Mouse (Mus musculus): Measurements from ENCODE around the gene Hoxa3. TPM values are rescaled to one million over a fixed set of nuclear protein-coding genes. Genes with fewer than 3 reads are reported as not detected.

The Hoxa3 gene
- polyA plus RNA-seq, 1 experiment from 2014 or later = 0.86 TPM

DNA sequence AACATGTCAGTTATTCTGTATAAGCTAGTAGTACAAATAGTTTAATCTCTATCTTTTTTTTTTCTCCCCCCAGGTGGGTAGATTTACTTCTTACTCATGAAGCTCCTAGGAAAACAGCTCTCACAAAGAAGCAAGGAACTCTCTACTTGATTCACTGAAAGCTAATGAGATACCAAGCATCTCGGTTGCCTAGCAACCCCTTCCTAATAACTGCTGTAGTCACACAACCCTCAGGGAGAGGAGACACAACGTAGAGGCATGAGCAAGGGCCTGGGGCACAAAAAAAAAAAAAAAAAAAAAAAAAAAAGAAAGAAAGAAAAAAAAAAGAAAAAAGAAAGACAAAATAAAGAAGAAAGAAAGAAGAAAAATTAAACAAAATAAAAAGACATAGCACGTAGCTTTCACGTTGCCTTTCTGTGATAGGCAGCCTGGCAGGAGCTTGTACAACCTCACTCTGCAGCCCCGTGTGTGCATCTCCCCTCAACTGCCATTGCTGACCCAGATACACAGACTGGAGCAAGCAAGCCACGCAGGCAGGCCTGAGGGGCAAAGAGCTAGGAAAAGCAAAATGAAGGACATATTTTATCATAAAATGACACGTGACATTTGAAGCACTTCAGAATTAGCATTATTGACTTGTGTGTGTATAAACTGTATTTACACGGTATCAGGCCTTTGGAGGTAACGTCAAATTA, 75.1 kb downstream of the Hoxa3 start:
- Histone ChIP-seq H3K9ac (ENCODE audit: low read length) (no peak overlapping the region), H3K27me3 (ENCODE audit: control insufficient read depth, insufficient read depth, low read length) (peaks cover 22% of the 10 kb centered on the region), H3K4me2 (ENCODE audit: low read length) (no peak overlapping the region), H3K9me3 (ENCODE audit: control insufficient read depth, low read length) (no peaks in the 10 kb centered on the region), H3K36me3 (ENCODE audit: control insufficient read depth, insufficient read depth, low read length) (no peaks in the 10 kb centered on the region), H3K4me3 (ENCODE audit: control insufficient read depth in 1 of 2, insufficient read depth in 1 of 2, low read depth in 1 of 2, low read length in 2 of 2) (no peak overlapping the region), H3K4me1 (ENCODE audit: control insufficient read depth in 2 of 2, insufficient read depth in 2 of 2, low read length in 2 of 2) (no peaks in the 10 kb centered on the region), H3K27ac (replicated peaks in 1 of 2; ENCODE audit: control insufficient read depth in 1 of 2, insufficient read depth in 1 of 2, low read depth in 2 of 2, low read length in 2 of 2) (no peak overlapping the region)
- WGBS = 76% methylated on average over 9 of the region's 9 CpGs
- no peak for ATAC-seq (ENCODE audit: insufficient number of reproducible peaks, insufficient read depth, low FRiP score, low read depth)

DNA sequence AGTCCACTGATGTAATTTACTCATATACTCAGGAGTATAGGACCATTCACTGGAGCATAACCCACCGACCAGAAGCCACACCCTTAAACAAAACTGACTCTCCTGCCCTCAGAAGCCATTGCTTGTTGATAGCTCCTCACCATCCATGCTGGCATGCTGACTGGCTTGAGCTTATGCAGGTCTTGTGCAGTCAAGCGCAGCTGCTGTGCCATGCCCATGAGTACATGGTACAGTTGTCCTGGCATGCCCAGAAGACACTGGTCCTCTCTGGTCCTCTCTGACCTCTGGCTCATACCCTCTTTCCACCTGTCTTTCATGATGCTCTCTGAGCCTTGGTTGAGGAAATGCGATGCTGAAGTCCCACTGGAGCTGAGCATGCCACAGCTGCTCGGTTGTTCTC, 89.5 kb downstream of the Hoxa3 start:
- H3K9ac ChIP-seq (ENCODE audit: low read length) = no peak overlapping the region
- peaks cover 67% of the 10 kb centered on the region for H3K27me3 ChIP-seq (ENCODE audit: control insufficient read depth, insufficient read depth, low read length)
- H3K27ac ChIP-seq (replicated peaks in 1 of 2; ENCODE audit: control insufficient read depth in 1 of 2, insufficient read depth in 1 of 2, low read depth in 2 of 2, low read length in 2 of 2) = no peak overlapping the region
- no peak overlapping the region for H3K4me3 ChIP-seq (ENCODE audit: control insufficient read depth in 1 of 2, insufficient read depth in 1 of 2, low read depth in 1 of 2, low read length in 2 of 2)
- no peak overlapping the region for H3K4me2 ChIP-seq (ENCODE audit: low read length)
- no peaks in the 10 kb centered on the region for H3K36me3 ChIP-seq (ENCODE audit: control insufficient read depth, insufficient read depth, low read length)
- no peak for ATAC-seq (ENCODE audit: insufficient number of reproducible peaks, insufficient read depth, low FRiP score, low read depth)
- 78% methylated on average over 4 of the region's 4 CpGs for WGBS
- peaks cover 7% of the 10 kb centered on the region for H3K9me3 ChIP-seq (ENCODE audit: control insufficient read depth, low read length)
- H3K4me1 ChIP-seq (ENCODE audit: control insufficient read depth in 2 of 2, insufficient read depth in 2 of 2, low read length in 2 of 2) = no peaks in the 10 kb centered on the region

DNA sequence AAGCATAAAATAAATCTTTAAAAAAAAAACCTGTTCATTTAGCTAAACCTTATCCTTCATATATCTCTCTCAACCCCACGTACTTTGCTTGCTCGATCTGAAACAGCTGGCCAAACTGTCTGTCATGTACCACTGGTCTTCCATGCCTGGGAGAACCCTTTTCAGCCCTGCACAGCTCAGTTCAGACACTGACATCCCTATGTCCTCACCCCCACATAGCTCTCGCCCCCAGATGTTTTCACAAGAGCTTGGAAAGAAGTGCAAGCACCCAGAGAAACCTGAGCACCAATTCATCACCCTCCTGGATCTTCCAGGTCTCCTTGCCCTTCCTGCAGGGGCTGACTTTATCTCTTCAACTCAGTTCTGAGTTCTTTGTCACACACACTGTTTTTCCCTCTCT, 92.0 kb downstream of the Hoxa3 start:
- Histone ChIP-seq H3K9me3 (ENCODE audit: control insufficient read depth, low read length) (no peaks in the 10 kb centered on the region), H3K27ac (replicated peaks in 1 of 2; ENCODE audit: control insufficient read depth in 1 of 2, insufficient read depth in 1 of 2, low read depth in 2 of 2, low read length in 2 of 2) (no peak overlapping the region), H3K9ac (ENCODE audit: low read length) (no peak overlapping the region), H3K4me1 (ENCODE audit: control insufficient read depth in 2 of 2, insufficient read depth in 2 of 2, low read length in 2 of 2) (no peaks in the 10 kb centered on the region), H3K4me2 (ENCODE audit: low read length) (no peak overlapping the region), H3K27me3 (ENCODE audit: control insufficient read depth, insufficient read depth, low read length) (peaks cover 75% of the 10 kb centered on the region), H3K4me3 (ENCODE audit: control insufficient read depth in 1 of 2, insufficient read depth in 1 of 2, low read depth in 1 of 2, low read length in 2 of 2) (no peak overlapping the region), H3K36me3 (ENCODE audit: control insufficient read depth, insufficient read depth, low read length) (no peaks in the 10 kb centered on the region)
- 52% methylated on average over 3 of the region's 3 CpGs for WGBS
- ATAC-seq (ENCODE audit: insufficient number of reproducible peaks, insufficient read depth, low FRiP score, low read depth) = no peak

MicroRNAs encoded within 50 kb of the gene (microRNA counts, 519-probe panel; counts per million panel counts)
- microRNA mmu-miR-196b = 322 counts per million, percentile 70 among the panel's probes with 10 or more counts

Small RNA genes within 50 kb of the gene (microRNA-seq; reads per million reads assigned to microRNA genes)
- gene Mir196b = 134 reads per million, percentile 55 among the genes with 10 or more reads in this experiment

Other genes starting within 250 kb of the Hoxa3 start
- 15.2 and 16.0 TPM in 2 replicates for gene Skap2, start 200.8 kb downstream of the Hoxa3 start, polyA plus RNA-seq (2014; fragmentation: Nextera tagmentation; extraction: Ambion mirVana)
- gene Hoxa1, start 55.0 kb downstream of the Hoxa3 start, polyA plus RNA-seq (2014; fragmentation: Nextera tagmentation; extraction: Ambion mirVana) = 0.75 and 0.82 TPM in 2 replicates
- gene Hoxa2, start 48.5 kb downstream of the Hoxa3 start, polyA plus RNA-seq (2014; fragmentation: Nextera tagmentation; extraction: Ambion mirVana) = 0.51 and 0.66 TPM in 2 replicates
- not detected in 2 replicates for gene 5730596B20Rik, start 35.8 kb downstream of the Hoxa3 start, polyA plus RNA-seq (2014; fragmentation: Nextera tagmentation; extraction: Ambion mirVana)
- 0.32 and 0.36 TPM in 2 replicates for gene Hoxa4, start 21.6 kb downstream of the Hoxa3 start, polyA plus RNA-seq (2014; fragmentation: Nextera tagmentation; extraction: Ambion mirVana)
- 0.31 and 1.3 TPM in 2 replicates for gene Hoxa5, start 8.7 kb downstream of the Hoxa3 start, polyA plus RNA-seq (2014; fragmentation: Nextera tagmentation; extraction: Ambion mirVana)
- gene Hoxa6, start 4.6 kb downstream of the Hoxa3 start, polyA plus RNA-seq (2014; fragmentation: Nextera tagmentation; extraction: Ambion mirVana) = not detected in 2 replicates
- not detected in 2 replicates for gene Gm28308, start within 50 bp of the Hoxa3 start, polyA plus RNA-seq (2014; fragmentation: Nextera tagmentation; extraction: Ambion mirVana)
- gene Hoxa7, start 8.5 kb upstream of the Hoxa3 start, polyA plus RNA-seq (2014; fragmentation: Nextera tagmentation; extraction: Ambion mirVana) = 0.12 and 0.28 TPM in 2 replicates
- gene Hoxa9, start 17.8 kb upstream of the Hoxa3 start, polyA plus RNA-seq (2014; fragmentation: Nextera tagmentation; extraction: Ambion mirVana) = 0.11 and 0.26 TPM in 2 replicates
- 0.11 and 0.12 TPM in 2 replicates for gene Hoxa10, start 27.5 kb upstream of the Hoxa3 start, polyA plus RNA-seq (2014; fragmentation: Nextera tagmentation; extraction: Ambion mirVana)
- not detected in 2 replicates for gene Hoxa11, start 32.5 kb upstream of the Hoxa3 start, polyA plus RNA-seq (2014; fragmentation: Nextera tagmentation; extraction: Ambion mirVana)
- gene Hoxa13, start 47.5 kb upstream of the Hoxa3 start, polyA plus RNA-seq (2014; fragmentation: Nextera tagmentation; extraction: Ambion mirVana) = not detected in 2 replicates
- not detected in 2 replicates for gene Evx1, start 100.2 kb upstream of the Hoxa3 start, polyA plus RNA-seq (2014; fragmentation: Nextera tagmentation; extraction: Ambion mirVana)